Mouse (Mus musculus) kidney, postnatal 0 days (tissue): Measurements from ENCODE around the gene Pqlc2. TPM values are rescaled to one million over a fixed set of nuclear protein-coding genes. Genes with fewer than 3 reads are reported as not detected.

Experiments
- ATAC-seq: fragments of 200-750 bp; cut with Nextera tagmentation; replicated peaks from 2 replicates; pipeline ENCODE4 v1.8.0; 2017; ENCODE audit warnings: low read depth, moderate number of reproducible peaks, moderate TSS enrichment, moderate library complexity; ENCODE audit not compliant: low FRiP score
- DNase-seq: peaks from one replicate; pipeline ENCODE4 v3.0.0-alpha.2; 2016; ENCODE audit warnings: low spot score
- H3K27ac ChIP-seq: fragments of 300-500 bp; sonication (generic); 2 replicates; pipeline ENCODE4 v1.5.1; 2014; ENCODE audit warnings: mild to moderate bottlenecking
- H3K27me3 ChIP-seq: fragments of 300-500 bp; sonication (generic); 2 replicates; pipeline ENCODE4 v1.6.1; 2014; ENCODE audit warnings: low read length, mixed read lengths; ENCODE audit not compliant: insufficient read depth
- H3K36me3 ChIP-seq: fragments of 300-500 bp; sonication (generic); 2 replicates; pipeline ENCODE4 v1.6.1; 2014; ENCODE audit warnings: low read length, mixed read lengths; ENCODE audit not compliant: insufficient read depth
- H3K4me1 ChIP-seq: fragments of 300-500 bp; sonication (generic); replicated peaks from 2 replicates; pipeline ENCODE4 v1.6.1; 2014; ENCODE audit warnings: antibody characterized with exemption, low read length, mixed read lengths; ENCODE audit not compliant: insufficient read depth
- H3K4me2 ChIP-seq: fragments of 300-500 bp; sonication (generic); 2 replicates; pipeline ENCODE4 v1.6.1; 2014; ENCODE audit warnings: mild to moderate bottlenecking, low read length, moderate library complexity, mixed read lengths
- H3K4me3 ChIP-seq: fragments of 300-500 bp; sonication (generic); replicated peaks from 2 replicates; pipeline ENCODE4 v1.5.1; 2014; ENCODE audit warnings: low read depth, low read length
- H3K9ac ChIP-seq: fragments of 300-500 bp; sonication (generic); 2 replicates; pipeline ENCODE4 v1.6.1; 2014; ENCODE audit warnings: low read depth, low read length
- H3K9me3 ChIP-seq: fragments of 300-500 bp; sonication (generic); replicated peaks from 2 replicates; pipeline ENCODE4 v1.6.1; 2016; ENCODE audit warnings: low read length, inconsistent platforms, mixed read lengths
- CTCF ChIP-seq: IDR thresholded peaks from 2 replicates; pipeline ENCODE4 v1.5.1; 2016; ENCODE audit warnings: antibody characterized with exemption, low read depth, mild to moderate bottlenecking, moderate library complexity
- WGBS: fragments of 180-500 bp; shearing (Covaris S2); extraction: QIAGEN DNeasy Blood & Tissue Kit; methylation state at CpG from one replicate; pipeline ENCODE4 v1.1.7; 2014; 5-methylcytosine and 5-hydroxymethylcytosine counted together
- polyA plus RNA-seq: library from polyadenylated mRNA; unstranded; fragments of >200 nt; fragmentation: Nextera tagmentation; extraction: Ambion mirVana; gene quantifications from 2 replicates; pipeline ENCODE4 v1.2.1, GENCODE M21; 2015

The Pqlc2 gene
- polyA plus RNA-seq, 1 experiment from 2014 or later: 21.3 TPM

DNA sequence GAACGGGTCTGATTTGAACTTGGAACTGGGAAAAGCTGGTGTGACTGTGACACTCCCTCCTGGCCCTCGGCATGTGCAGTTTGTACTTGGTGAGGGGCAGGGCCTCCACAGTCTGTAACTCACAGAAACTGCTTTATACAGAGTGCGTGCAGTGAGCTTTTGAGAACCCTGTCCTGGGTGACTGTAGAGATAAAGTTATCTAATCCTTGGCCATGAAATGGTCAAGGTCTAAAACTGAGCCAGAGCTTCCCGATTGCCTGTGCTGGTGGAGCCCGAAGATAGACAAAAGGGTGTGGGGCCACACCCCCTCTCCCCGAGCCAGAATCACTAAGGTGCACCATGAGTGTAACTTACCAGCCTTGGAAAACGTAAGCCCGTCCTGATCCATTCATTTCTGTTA is 59.6 kb downstream of the Pqlc2 start:
- no peak overlapping the region for H3K4me2 ChIP-seq
- no peaks in the 10 kb centered on the region for H3K9me3 ChIP-seq
- H3K36me3 ChIP-seq: no peaks in the 10 kb centered on the region
- no peak overlapping the region for H3K9ac ChIP-seq
- H3K27me3 ChIP-seq: no peaks in the 10 kb centered on the region
- TF ChIP-seq CTCF: no peak
- DNase-seq: no peak
- H3K4me1 ChIP-seq: peaks cover 26% of the 10 kb centered on the region
- WGBS: 56% methylated on average over 8 of the region's 8 CpGs
- peak overlapping the region; percentile 40; the same call in 1 of the 2 replicates for H3K27ac ChIP-seq
- ATAC-seq: no peak
- no peak overlapping the region for H3K4me3 ChIP-seq

DNA sequence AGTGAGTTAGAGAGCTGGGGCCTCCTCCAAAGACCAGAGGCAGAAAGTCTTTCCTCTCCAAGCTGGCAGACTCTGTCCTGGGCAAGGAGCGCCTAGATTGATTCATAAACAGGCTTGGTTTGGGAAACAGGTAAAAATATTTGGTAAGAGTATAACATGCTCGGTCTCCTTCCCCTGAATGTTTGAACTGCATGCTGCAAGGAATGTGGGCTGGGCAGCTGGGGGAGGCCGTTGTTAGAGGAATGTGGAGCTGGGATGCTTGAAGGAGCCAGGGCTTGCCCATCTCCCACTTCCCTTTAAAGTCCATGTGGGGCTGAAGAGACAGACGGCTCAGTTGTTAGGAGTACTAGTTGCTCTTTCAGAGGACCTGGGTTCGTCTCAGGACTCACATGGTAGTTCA is 60.5 kb downstream of the Pqlc2 start:
- no peaks in the 10 kb centered on the region for H3K36me3 ChIP-seq
- 24% methylated on average over 5 of the region's 5 CpGs for WGBS
- ATAC-seq (no peak), DNase-seq (peak; percentile 82)
- peaks cover 26% of the 10 kb centered on the region for H3K4me1 ChIP-seq
- H3K27me3 ChIP-seq: no peaks in the 10 kb centered on the region
- TF ChIP-seq CTCF: no peak
- H3K4me2 ChIP-seq: no peak overlapping the region
- peak overlapping the region; percentile 40; the same call in 1 of the 2 replicates for H3K27ac ChIP-seq
- H3K4me3 ChIP-seq: no peak overlapping the region
- no peak overlapping the region for H3K9ac ChIP-seq
- H3K9me3 ChIP-seq: no peaks in the 10 kb centered on the region

GRCm38 (mm10) chr4:139248736-139249135 is 61.8 kb downstream of the Pqlc2 start:
- H3K36me3 ChIP-seq: no peaks in the 10 kb centered on the region
- WGBS: 85% methylated on average over 5 of the region's 5 CpGs
- H3K9ac ChIP-seq: no peak overlapping the region
- no peak overlapping the region for H3K4me2 ChIP-seq
- H3K27ac ChIP-seq: no peak overlapping the region
- H3K27me3 ChIP-seq: no peaks in the 10 kb centered on the region
- ATAC-seq: no peak
- peaks cover 26% of the 10 kb centered on the region for H3K4me1 ChIP-seq
- no peak for TF ChIP-seq CTCF
- no peaks in the 10 kb centered on the region for H3K9me3 ChIP-seq
- H3K4me3 ChIP-seq: no peak overlapping the region
- DNase-seq: no peak

- DNase-seq: no peak
Observed at GRCm38 (mm10) chr4:139247966-139248365, 62.5 kb downstream of the Pqlc2 start.

GRCm38 (mm10) chr4:139246130-139246877 is 64.2 kb downstream of the Pqlc2 start:
- H3K9ac ChIP-seq: no peak overlapping the region
- H3K4me2 ChIP-seq: no peak overlapping the region
- H3K27ac ChIP-seq: no peak overlapping the region
- no peak overlapping the region for H3K4me3 ChIP-seq
- no peaks in the 10 kb centered on the region for H3K9me3 ChIP-seq
- TF ChIP-seq CTCF: no peak
- H3K36me3 ChIP-seq: no peaks in the 10 kb centered on the region
- DNase-seq (no peak), ATAC-seq (no peak)
- WGBS: 54% methylated on average over 7 of the region's 7 CpGs
- peaks cover 39% of the 10 kb centered on the region for H3K4me1 ChIP-seq
- no peaks in the 10 kb centered on the region for H3K27me3 ChIP-seq

More at GRCm38 (mm10) chr4:139247966-139248365, 62.5 kb downstream of the Pqlc2 start:
- no peaks in the 10 kb centered on the region for H3K9me3 ChIP-seq
- H3K4me1 ChIP-seq: peaks cover 31% of the 10 kb centered on the region
- TF ChIP-seq CTCF: no peak
- H3K9ac ChIP-seq: no peak overlapping the region
- H3K4me2 ChIP-seq: no peak overlapping the region
- WGBS: 58% methylated on average over 7 of the region's 7 CpGs
- no peaks in the 10 kb centered on the region for H3K36me3 ChIP-seq
- H3K4me3 ChIP-seq: no peak overlapping the region
- ATAC-seq: no peak
- no peak overlapping the region for H3K27ac ChIP-seq
- H3K27me3 ChIP-seq: no peaks in the 10 kb centered on the region

DNA sequence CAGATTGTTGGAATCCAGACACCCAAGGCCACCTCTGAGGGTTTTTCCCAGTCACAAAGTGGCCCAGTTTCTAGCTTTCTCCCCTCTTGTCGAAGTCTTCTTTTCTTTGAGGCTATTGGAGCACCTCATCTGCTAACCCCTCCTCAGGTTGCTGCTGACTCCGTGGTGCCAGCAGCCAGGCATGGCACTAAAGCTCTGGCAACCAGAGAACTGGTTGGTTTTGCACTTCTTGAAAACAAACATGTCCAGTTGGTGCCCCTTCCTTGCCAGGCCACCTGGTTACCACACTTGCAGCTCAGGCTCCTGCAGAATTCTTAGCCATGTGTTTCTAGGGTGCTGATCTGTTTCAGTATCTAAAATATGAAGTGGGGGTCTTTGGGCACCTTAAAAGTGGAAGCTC is 65.0 kb downstream of the Pqlc2 start:
- no peaks in the 10 kb centered on the region for H3K9me3 ChIP-seq
- TF ChIP-seq CTCF: no peak
- H3K9ac ChIP-seq: no peak overlapping the region
- DNase-seq (no peak), ATAC-seq (no peak)
- H3K36me3 ChIP-seq: peaks cover 4% of the 10 kb centered on the region; the same call in 1 of the 2 replicates
- H3K27ac ChIP-seq: no peak overlapping the region
- WGBS: 83% methylated on average over 2 of the region's 2 CpGs
- H3K4me1 ChIP-seq: peaks cover 37% of the 10 kb centered on the region
- H3K4me3 ChIP-seq: no peak overlapping the region
- no peak overlapping the region for H3K4me2 ChIP-seq
- H3K27me3 ChIP-seq: no peaks in the 10 kb centered on the region
